Mouse (Mus musculus) neural tube, embryonic 15.5 days (tissue): ENCODE data around the gene Pcnx2. TPM values are rescaled to one million over a fixed set of nuclear protein-coding genes. Genes with fewer than 3 reads are reported as not detected.
A peak's percentile ranks its signal among the peaks of the same experiment; 100 is the strongest.

Experiments used
- ATAC-seq: fragments of 200-750 bp; cut with Nextera tagmentation; 2 replicates; pipeline ENCODE4 v1.8.0; 2017; ENCODE audit warnings: mild to moderate bottlenecking, moderate TSS enrichment, moderate library complexity; ENCODE audit not compliant: low FRiP score
- H3K27ac ChIP-seq: fragments of 300-500 bp; sonication (generic); replicated peaks from 2 replicates; pipeline ENCODE4 v1.5.1; 2015; ENCODE audit warnings: mild to moderate bottlenecking, inconsistent platforms
- H3K27me3 ChIP-seq: fragments of 300-500 bp; sonication (generic); replicated peaks from 2 replicates; pipeline ENCODE4 v1.6.1; 2015; ENCODE audit warnings: inconsistent platforms
- H3K36me3 ChIP-seq: fragments of 300-500 bp; sonication (generic); 2 replicates; pipeline ENCODE4 v1.6.1; 2015; ENCODE audit warnings: inconsistent platforms
- H3K4me1 ChIP-seq: fragments of 300-500 bp; sonication (generic); 2 replicates; pipeline ENCODE4 v1.6.1; 2015; ENCODE audit warnings: inconsistent platforms
- H3K4me2 ChIP-seq: fragments of 300-500 bp; sonication (generic); 2 replicates; pipeline ENCODE4 v1.6.1; 2015; ENCODE audit warnings: inconsistent platforms, mild to moderate bottlenecking, moderate library complexity
- H3K4me3 ChIP-seq: fragments of 300-500 bp; sonication (generic); replicated peaks from 2 replicates; pipeline ENCODE4 v1.5.1; 2015; ENCODE audit warnings: mild to moderate bottlenecking, inconsistent platforms
- H3K9ac ChIP-seq: fragments of 300-500 bp; sonication (generic); replicated peaks from 2 replicates; pipeline ENCODE4 v1.6.1; 2015; ENCODE audit warnings: mild to moderate bottlenecking, inconsistent platforms
- H3K9me3 ChIP-seq: fragments of 300-500 bp; sonication (generic); replicated peaks from 2 replicates; pipeline ENCODE4 v1.6.1; 2016; ENCODE audit warnings: inconsistent platforms
- WGBS: fragments of 180-500 bp; shearing (Covaris S2); methylation state at CpG from one replicate; pipeline ENCODE4 v1.1.7; 2015; ENCODE audit warnings: mixed read lengths; 5-methylcytosine and 5-hydroxymethylcytosine counted together
- polyA plus RNA-seq: library from polyadenylated mRNA; unstranded; fragments of >200 nt; fragmentation: Nextera tagmentation; extraction: Ambion mirVana; gene quantifications from 2 replicates; pipeline ENCODE4 v1.2.1, GENCODE M21; 2015

Pcnx2 gene
- polyA plus RNA-seq, 1 experiment from 2014 or later = 4.8 TPM

GRCm38 (mm10) chr8:125750846-125751245 is 147.3 kb downstream of the Pcnx2 start:
- 57% methylated on average over 8 of the region's 8 CpGs for WGBS
- no peaks in the 10 kb centered on the region for H3K9me3 ChIP-seq
- no peak overlapping the region for H3K4me3 ChIP-seq
- no peak overlapping the region for H3K4me2 ChIP-seq
- peaks cover 6% of the 10 kb centered on the region; the same call in 1 of the 2 replicates for H3K4me1 ChIP-seq
- no peak for ATAC-seq
- peaks cover 11% of the 10 kb centered on the region for H3K36me3 ChIP-seq
- no peak overlapping the region for H3K27ac ChIP-seq
- H3K9ac ChIP-seq = no peak overlapping the region
- H3K27me3 ChIP-seq = no peaks in the 10 kb centered on the region

- Histone ChIP-seq H3K27ac (no peak overlapping the region), H3K4me3 (no peak overlapping the region), H3K27me3 (no peaks in the 10 kb centered on the region), H3K4me1 (peaks cover 6% of the 10 kb centered on the region; the same call in 1 of the 2 replicates), H3K4me2 (no peak overlapping the region), H3K9ac (no peak overlapping the region), H3K36me3 (no peaks in the 10 kb centered on the region; the same call in 1 of the 2 replicates), H3K9me3 (no peaks in the 10 kb centered on the region)
- no peak for ATAC-seq
- WGBS = 73% methylated on average over 8 of the region's 8 CpGs
Observed at GRCm38 (mm10) chr8:125747390-125747789, 150.7 kb downstream of the Pcnx2 start.

GRCm38 (mm10) chr8:125744914-125745576 is 153.1 kb downstream of the Pcnx2 start:
- H3K9me3 ChIP-seq = no peaks in the 10 kb centered on the region
- H3K4me1 ChIP-seq = no peaks in the 10 kb centered on the region
- no peak overlapping the region for H3K4me3 ChIP-seq
- no peak for ATAC-seq
- H3K27me3 ChIP-seq = no peaks in the 10 kb centered on the region
- H3K27ac ChIP-seq = no peak overlapping the region
- H3K9ac ChIP-seq = no peak overlapping the region
- 87% methylated on average over 10 of the region's 10 CpGs for WGBS
- no peaks in the 10 kb centered on the region for H3K36me3 ChIP-seq
- no peak overlapping the region for H3K4me2 ChIP-seq

- no peak for ATAC-seq
- no peaks in the 10 kb centered on the region for H3K36me3 ChIP-seq
- no peak overlapping the region for H3K27ac ChIP-seq
- H3K4me3 ChIP-seq = no peak overlapping the region
- H3K27me3 ChIP-seq = no peaks in the 10 kb centered on the region
- H3K9me3 ChIP-seq = no peaks in the 10 kb centered on the region
- H3K4me1 ChIP-seq = no peaks in the 10 kb centered on the region
- H3K4me2 ChIP-seq = no peak overlapping the region
- H3K9ac ChIP-seq = no peak overlapping the region
- WGBS = 86% methylated on average over 8 of the region's 8 CpGs
Observed at GRCm38 (mm10) chr8:125742406-125742805, 155.7 kb downstream of the Pcnx2 start.

GRCm38 (mm10) chr8:125741855-125742254 is 156.3 kb downstream of the Pcnx2 start:
- WGBS = 79% methylated on average over 2 of the region's 2 CpGs
- Histone ChIP-seq H3K4me2 (no peak overlapping the region), H3K4me1 (no peaks in the 10 kb centered on the region), H3K36me3 (no peaks in the 10 kb centered on the region), H3K9me3 (no peaks in the 10 kb centered on the region), H3K27ac (no peak overlapping the region), H3K27me3 (no peaks in the 10 kb centered on the region), H3K4me3 (no peak overlapping the region), H3K9ac (no peak overlapping the region)
- ATAC-seq = no peak

- no peak overlapping the region for H3K27ac ChIP-seq
- no peak overlapping the region for H3K9ac ChIP-seq
- ATAC-seq = no peak
- 80% methylated on average over 5 of the region's 5 CpGs for WGBS
- H3K4me3 ChIP-seq = no peak overlapping the region
- H3K4me1 ChIP-seq = no peaks in the 10 kb centered on the region
- no peak overlapping the region for H3K4me2 ChIP-seq
- no peaks in the 10 kb centered on the region for H3K27me3 ChIP-seq
- H3K9me3 ChIP-seq = no peaks in the 10 kb centered on the region
- H3K36me3 ChIP-seq = no peaks in the 10 kb centered on the region
Observed at GRCm38 (mm10) chr8:125741377-125741776, 156.7 kb downstream of the Pcnx2 start.

- H3K27me3 ChIP-seq = no peaks in the 10 kb centered on the region
- no peak overlapping the region for H3K4me3 ChIP-seq
- WGBS = 82% methylated on average over 10 of the region's 10 CpGs
- H3K4me1 ChIP-seq = no peaks in the 10 kb centered on the region
- no peaks in the 10 kb centered on the region for H3K36me3 ChIP-seq
- no peak overlapping the region for H3K9ac ChIP-seq
- H3K9me3 ChIP-seq = no peaks in the 10 kb centered on the region
- ATAC-seq = no peak
- no peak overlapping the region for H3K4me2 ChIP-seq
- no peak overlapping the region for H3K27ac ChIP-seq
Observed at GRCm38 (mm10) chr8:125740655-125741054, 157.5 kb downstream of the Pcnx2 start.

GRCm38 (mm10) chr8:125738956-125739355 is 159.2 kb downstream of the Pcnx2 start:
- H3K9ac ChIP-seq = no peak overlapping the region
- no peak overlapping the region for H3K4me2 ChIP-seq
- H3K4me3 ChIP-seq = no peak overlapping the region
- no peaks in the 10 kb centered on the region for H3K27me3 ChIP-seq
- H3K4me1 ChIP-seq = peaks cover 8% of the 10 kb centered on the region
- 78% methylated on average over 4 of the region's 4 CpGs for WGBS
- no peaks in the 10 kb centered on the region for H3K9me3 ChIP-seq
- no peaks in the 10 kb centered on the region for H3K36me3 ChIP-seq
- no peak overlapping the region for H3K27ac ChIP-seq
- ATAC-seq = no peak

GRCm38 (mm10) chr8:125733964-125734956 is 163.9 kb downstream of the Pcnx2 start:
- Histone ChIP-seq H3K4me1 (peaks cover 18% of the 10 kb centered on the region), H3K9me3 (no peaks in the 10 kb centered on the region), H3K9ac (peak overlapping the region; percentile 79), H3K36me3 (no peaks in the 10 kb centered on the region), H3K4me3 (peak overlapping the region; percentile 78), H3K4me2 (peak overlapping the region; percentile 88), H3K27ac (peak overlapping the region; percentile 58), H3K27me3 (no peaks in the 10 kb centered on the region)
- WGBS = 7% methylated on average over 50 of the region's 52 CpGs
- ATAC-seq = peak; percentile 94

GRCm38 (mm10) chr8:125729746-125730145 is 168.4 kb downstream of the Pcnx2 start, which contains the start of gene Ntpcr:
TSS of gene Ntpcr (plus strand) at chr8:125729963.
- Histone ChIP-seq H3K27me3 (no peaks in the 10 kb centered on the region), H3K27ac (no peak within 1 kb of the TSS), H3K4me2 (no peak within 1 kb of the TSS), H3K4me1 (peaks cover 15% of the 10 kb centered on the region), H3K36me3 (no peaks in the 10 kb centered on the region), H3K4me3 (no peak within 1 kb of the TSS), H3K9me3 (no peaks in the 10 kb centered on the region), H3K9ac (no peak within 1 kb of the TSS)
- ATAC-seq = no peak
- WGBS = 83% methylated on average over 7 of the region's 7 CpGs

- no peak overlapping the region for H3K27ac ChIP-seq
- no peak for ATAC-seq
- no peaks in the 10 kb centered on the region for H3K9me3 ChIP-seq
- no peaks in the 10 kb centered on the region for H3K27me3 ChIP-seq
- no peak overlapping the region for H3K4me3 ChIP-seq
- H3K9ac ChIP-seq = no peak overlapping the region
- no peaks in the 10 kb centered on the region for H3K36me3 ChIP-seq
- peaks cover 10% of the 10 kb centered on the region for H3K4me1 ChIP-seq
- 63% methylated on average over 8 of the region's 8 CpGs for WGBS
- H3K4me2 ChIP-seq = no peak overlapping the region
Observed at GRCm38 (mm10) chr8:125727797-125728196, 170.3 kb downstream of the Pcnx2 start.

GRCm38 (mm10) chr8:125726986-125727385 is 171.1 kb downstream of the Pcnx2 start:
- no peak for ATAC-seq
- Histone ChIP-seq H3K4me1 (peaks cover 17% of the 10 kb centered on the region), H3K9ac (no peak overlapping the region), H3K4me3 (no peak overlapping the region), H3K4me2 (no peak overlapping the region), H3K27ac (no peak overlapping the region), H3K9me3 (no peaks in the 10 kb centered on the region), H3K36me3 (no peaks in the 10 kb centered on the region), H3K27me3 (no peaks in the 10 kb centered on the region)
- 86% methylated on average over 5 of the region's 5 CpGs for WGBS
